Mouse (Mus musculus): Measurements from ENCODE around the gene Gabrd. TPM values are rescaled to one million over a fixed set of nuclear protein-coding genes. Genes with fewer than 3 reads are reported as not detected.

Gene Gabrd
- total and polyA plus RNA-seq, 3 experiments, result 0.50 to 1.1 TPM; not detected in 1

GRCm38 (mm10) chr4:155346350-155346749 lies 51.6 kb downstream of the Gabrd start:
- H3K79me2 ChIP-seq (ENCODE audit: control insufficient read depth, insufficient read depth, low read length, poor library complexity), result no peaks in the 10 kb centered on the region
- peak; percentile 81 for DNase-seq (ENCODE audit: low read depth, low spot score)
- H3K4me1 ChIP-seq (ENCODE audit: control insufficient read depth in 1 of 2, insufficient read depth in 2 of 2, low read length in 2 of 2), result no peaks in the 10 kb centered on the region
- no peak overlapping the region for H3K27ac ChIP-seq (ENCODE audit: control insufficient read depth, low read depth, low read length)
- H3K9me3 ChIP-seq (replicated peaks; ENCODE audit: insufficient read depth, low read length), result no peaks in the 10 kb centered on the region
- no peak overlapping the region for H3K4me3 ChIP-seq (ENCODE audit: control insufficient read depth in 1 of 2, insufficient read depth in 1 of 2, low read depth in 2 of 2, low read length in 2 of 2)
- no peak overlapping the region for H3K9ac ChIP-seq (ENCODE audit: control insufficient read depth, low read depth, low read length, poor library complexity, severe bottlenecking)
- H3K27me3 ChIP-seq (ENCODE audit: control insufficient read depth in 1 of 2, insufficient read depth in 2 of 2, low read length in 2 of 2), result peaks cover 0 to 11% of the 10 kb centered on the region in 2 experiments; a peak in 3 of 4 replicates
- no peaks in the 10 kb centered on the region for H3K36me3 ChIP-seq (ENCODE audit: control insufficient read depth in 1 of 2, insufficient read depth in 2 of 2, low read length in 2 of 2)
- no peak for TF ChIP-seq CTCF (IDR thresholded peaks at IDR 0.05 in 2 of 3, conservative IDR thresholded peaks at IDR 0.05 in 1 of 3; ENCODE audit: control insufficient read depth in 1 of 3, insufficient read depth in 1 of 3, low read depth in 2 of 3, low read length in 3 of 3, poor library complexity in 1 of 3, severe bottlenecking in 1 of 3)
- no peak for TF ChIP-seq USF1 (IDR thresholded peaks at IDR 0.05; ENCODE audit: low read depth, low read length)
- TF ChIP-seq ETS1 (IDR thresholded peaks at IDR 0.05; ENCODE audit: low read depth, low read length), result no peak
- peak; percentile 52; the same call in 1 of the 2 replicates for TF ChIP-seq MXI1 (IDR thresholded peaks at IDR 0.05; ENCODE audit: low read depth, low read length)
- no peak for TF ChIP-seq MAZ (IDR thresholded peaks at IDR 0.05; ENCODE audit: low read depth, low read length)
- peak; percentile 44; the same call in 1 of the 2 replicates for TF ChIP-seq TAL1 (IDR thresholded peaks at IDR 0.05; ENCODE audit: low read length)
- peak; percentile 87 for TF ChIP-seq GATA1 (IDR thresholded peaks at IDR 0.05; ENCODE audit: low read depth, low read length)
- no peak for TF ChIP-seq NELFE (IDR thresholded peaks at IDR 0.05; ENCODE audit: low read depth, low read length)
- TF ChIP-seq ELF1 (IDR thresholded peaks at IDR 0.05; ENCODE audit: low read depth, low read length), result no peak
- no peak for TF ChIP-seq JUND (IDR thresholded peaks at IDR 0.05; ENCODE audit: low read depth, low read length)
- TF ChIP-seq MEF2A (IDR thresholded peaks at IDR 0.05; ENCODE audit: extremely low read depth, insufficient replicate concordance, low read depth, low read length, poor library complexity, severe bottlenecking), result no peak
- TF ChIP-seq RAD21 (IDR thresholded peaks at IDR 0.05; ENCODE audit: low read depth, low read length), result no peak
- TF ChIP-seq ZKSCAN1 (IDR thresholded peaks at IDR 0.05; ENCODE audit: low read depth, low read length), result no peak
- peak; percentile 99 for TF ChIP-seq RCOR1 (IDR thresholded peaks at IDR 0.05; ENCODE audit: low read depth, low read length)
- no peak for TF ChIP-seq CHD1 (IDR thresholded peaks at IDR 0.05; ENCODE audit: low read depth, low read length)
- no peak for TF ChIP-seq MYB (IDR thresholded peaks at IDR 0.05; ENCODE audit: low read depth, low read length)
- TF ChIP-seq POLR2AphosphoS5 (IDR thresholded peaks at IDR 0.05; ENCODE audit: borderline replicate concordance, low read depth, low read length), result no peak
- no peak for TF ChIP-seq CHD2 (IDR thresholded peaks at IDR 0.05; ENCODE audit: low read length)
- TF ChIP-seq TCF12 (IDR thresholded peaks at IDR 0.05; ENCODE audit: low read depth, low read length), result peak; percentile 77
- no peak for TF ChIP-seq E2F4 (IDR thresholded peaks at IDR 0.05; ENCODE audit: borderline replicate concordance, low read depth, low read length)
- no peak for TF ChIP-seq SMC3 (IDR thresholded peaks at IDR 0.05; ENCODE audit: low read depth, low read length)
- no peak for TF ChIP-seq USF2 (IDR thresholded peaks at IDR 0.05; ENCODE audit: borderline replicate concordance in 1 of 2, insufficient read depth in 1 of 2, low read depth in 1 of 2, low read length in 2 of 2)
- TF ChIP-seq POLR2AphosphoS2 (IDR thresholded peaks at IDR 0.05; ENCODE audit: low read length), result no peak
- TF ChIP-seq MAX (IDR thresholded peaks at IDR 0.05; ENCODE audit: low read length), result peak; percentile 77
- no peak for TF ChIP-seq MAFK (IDR thresholded peaks at IDR 0.05; ENCODE audit: borderline replicate concordance, low read depth, low read length)
- TF ChIP-seq UBTF (IDR thresholded peaks at IDR 0.05; ENCODE audit: borderline replicate concordance, insufficient read depth, low read depth, low read length), result peak; percentile 95; the same call in 1 of the 2 replicates
- TF ChIP-seq TBP (IDR thresholded peaks at IDR 0.05; ENCODE audit: low read depth, low read length), result no peak
- peak; percentile 88 for TF ChIP-seq MYC (IDR thresholded peaks at IDR 0.05; ENCODE audit: low read depth, low read length)
- TF ChIP-seq POLR2A (IDR thresholded peaks at IDR 0.05; ENCODE audit: control insufficient read depth in 1 of 2, insufficient read depth in 1 of 2, low read depth in 1 of 2, low read length in 2 of 2, poor library complexity in 1 of 2), result no peak
- TF ChIP-seq SIN3A (IDR thresholded peaks at IDR 0.05; ENCODE audit: low read length), result peak; percentile 44; the same call in 1 of the 2 replicates
- TF ChIP-seq GABPA (IDR thresholded peaks at IDR 0.05; ENCODE audit: low read depth, low read length), result no peak
- no peak for TF ChIP-seq ZMIZ1 (IDR thresholded peaks at IDR 0.05; ENCODE audit: low read depth, low read length)
- TF ChIP-seq ZNF384 (IDR thresholded peaks at IDR 0.05; ENCODE audit: low read depth, low read length), result no peak
- TF ChIP-seq BHLHE40 (IDR thresholded peaks at IDR 0.05; ENCODE audit: borderline replicate concordance, low read depth, low read length), result no peak
- peak; percentile 68 to 70 for TF ChIP-seq EP300 (IDR thresholded peaks at IDR 0.05; ENCODE audit: low read depth in 1 of 2, low read length in 2 of 2)
- TF ChIP-seq HCFC1 (IDR thresholded peaks at IDR 0.05; ENCODE audit: low read depth, low read length), result no peak
- no peak for TF ChIP-seq KAT2A (conservative IDR thresholded peaks at IDR 0.05; ENCODE audit: low read depth, low read length)
- no peak for TF ChIP-seq ZC3H11A (IDR thresholded peaks at IDR 0.05; ENCODE audit: low read depth, low read length)

Measured in MEL (cell line).